Mouse (Mus musculus): ENCODE results near the gene Pnpla1. TPM values are rescaled to one million over a fixed set of nuclear protein-coding genes. Genes with fewer than 3 reads are reported as not detected.

Gene Pnpla1
- total and polyA plus RNA-seq, 2 experiments from 2014 or later: 0.08 to 0.10 TPM

- DNase-seq (ENCODE audit: low spot score): peak; percentile 83
- H3K9me3 ChIP-seq (ENCODE audit: low read length): no peaks in the 10 kb centered on the region
- TF ChIP-seq CTCF (IDR thresholded peaks at IDR 0.05; ENCODE audit: low read depth): no peak
- no peaks in the 10 kb centered on the region for H3K36me3 ChIP-seq (ENCODE audit: insufficient read depth, low read length)
- 0 out of 2 replicates have a peak overlapping the region, but pooled peaks have one; percentile 4 for H3K27ac ChIP-seq
- peak overlapping the region; percentile 30; the same call in 1 of the 2 replicates for H3K9ac ChIP-seq (replicated peaks; ENCODE audit: low read length)
- peak overlapping the region; percentile 45 for H3K4me2 ChIP-seq (ENCODE audit: low read depth, low read length)
- ATAC-seq: peak; percentile 53; the same call in 1 of the 2 replicates
- H3K27me3 ChIP-seq (ENCODE audit: insufficient read depth, low read length): no peaks in the 10 kb centered on the region
- 0 out of 2 replicates have a peak, but pooled peaks cover 3% of the 10 kb centered on the region for H3K4me1 ChIP-seq (ENCODE audit: insufficient read depth, low read length)
- peak overlapping the region; percentile 16 for H3K4me3 ChIP-seq (ENCODE audit: low read length)
- 5% methylated on average over 12 of the region's 12 CpGs for WGBS
Measured at GRCm38 (mm10) chr17:28882316-28882715, 24.1 kb downstream of the Pnpla1 start.

GRCm38 (mm10) chr17:28882810-28883209, 24.6 kb downstream of the Pnpla1 start:
- no peaks in the 10 kb centered on the region for H3K27me3 ChIP-seq (ENCODE audit: insufficient read depth, low read length)
- 0 out of 2 replicates have a peak, but pooled peaks cover 3% of the 10 kb centered on the region for H3K4me1 ChIP-seq (ENCODE audit: insufficient read depth, low read length)
- no peak for DNase-seq (ENCODE audit: low spot score)
- no peak overlapping the region for H3K9ac ChIP-seq (replicated peaks; ENCODE audit: low read length)
- TF ChIP-seq CTCF (IDR thresholded peaks at IDR 0.05; ENCODE audit: low read depth): peak; percentile 34; the same call in 1 of the 2 replicates
- no peaks in the 10 kb centered on the region for H3K36me3 ChIP-seq (ENCODE audit: insufficient read depth, low read length)
- peak overlapping the region; percentile 45; the same call in 1 of the 2 replicates for H3K4me2 ChIP-seq (ENCODE audit: low read depth, low read length)
- H3K27ac ChIP-seq: no peak overlapping the region
- WGBS: 53% methylated on average over 8 of the region's 8 CpGs
- no peaks in the 10 kb centered on the region for H3K9me3 ChIP-seq (ENCODE audit: low read length)
- ATAC-seq: no peak
- no peak overlapping the region for H3K4me3 ChIP-seq (ENCODE audit: low read length)

GRCm38 (mm10) chr17:28883941-28884516, 25.8 kb downstream of the Pnpla1 start:
- Histone ChIP-seq H3K4me2 (ENCODE audit: low read depth, low read length) (no peak overlapping the region), H3K27me3 (ENCODE audit: insufficient read depth, low read length) (no peaks in the 10 kb centered on the region), H3K9ac (replicated peaks; ENCODE audit: low read length) (no peak overlapping the region), H3K9me3 (ENCODE audit: low read length) (0 out of 2 replicates have a peak, but pooled peaks cover 3% of the 10 kb centered on the region), H3K4me1 (ENCODE audit: insufficient read depth, low read length) (0 out of 2 replicates have a peak, but pooled peaks cover 3% of the 10 kb centered on the region), H3K27ac (no peak overlapping the region), H3K36me3 (ENCODE audit: insufficient read depth, low read length) (no peaks in the 10 kb centered on the region), H3K4me3 (ENCODE audit: low read length) (no peak overlapping the region)
- whole genome bisulfite sequencing: 72% methylated on average over 10 of the region's 10 CpGs
- TF ChIP-seq CTCF (IDR thresholded peaks at IDR 0.05; ENCODE audit: low read depth): no peak
- ATAC-seq (no peak), DNase-seq (ENCODE audit: low spot score) (no peak)

GRCm38 (mm10) chr17:28885231-28885630, 27.0 kb downstream of the Pnpla1 start:
- no peak overlapping the region for H3K4me2 ChIP-seq (ENCODE audit: low read depth, low read length)
- 0 out of 2 replicates have a peak, but pooled peaks cover 3% of the 10 kb centered on the region for H3K9me3 ChIP-seq (ENCODE audit: low read length)
- TF ChIP-seq CTCF (IDR thresholded peaks at IDR 0.05; ENCODE audit: low read depth): no peak
- no peaks in the 10 kb centered on the region for H3K36me3 ChIP-seq (ENCODE audit: insufficient read depth, low read length)
- no peak overlapping the region for H3K9ac ChIP-seq (replicated peaks; ENCODE audit: low read length)
- 84% methylated on average over 8 of the region's 8 CpGs for WGBS
- H3K27me3 ChIP-seq (ENCODE audit: insufficient read depth, low read length): no peaks in the 10 kb centered on the region
- H3K4me1 ChIP-seq (ENCODE audit: insufficient read depth, low read length): 0 out of 2 replicates have a peak, but pooled peaks cover under 1% of the 10 kb centered on the region
- no peak for ATAC-seq
- DNase-seq (ENCODE audit: low spot score): no peak
- H3K4me3 ChIP-seq (ENCODE audit: low read length): no peak overlapping the region
- no peak overlapping the region for H3K27ac ChIP-seq

GRCm38 (mm10) chr17:28886266-28886665, 28.1 kb downstream of the Pnpla1 start:
- Histone ChIP-seq H3K4me1 (ENCODE audit: insufficient read depth, low read length) (no peaks in the 10 kb centered on the region), H3K27me3 (ENCODE audit: insufficient read depth, low read length) (no peaks in the 10 kb centered on the region), H3K27ac (no peak overlapping the region), H3K9ac (replicated peaks; ENCODE audit: low read length) (no peak overlapping the region), H3K36me3 (ENCODE audit: insufficient read depth, low read length) (no peaks in the 10 kb centered on the region), H3K9me3 (ENCODE audit: low read length) (0 out of 2 replicates have a peak, but pooled peaks cover 3% of the 10 kb centered on the region), H3K4me3 (ENCODE audit: low read length) (no peak overlapping the region), H3K4me2 (ENCODE audit: low read depth, low read length) (no peak overlapping the region)
- no peak for TF ChIP-seq CTCF (IDR thresholded peaks at IDR 0.05; ENCODE audit: low read depth)
- DNase-seq (ENCODE audit: low spot score): no peak
- no peak for ATAC-seq
- WGBS: 79% methylated on average over 8 of the region's 8 CpGs

- no peak overlapping the region for H3K27ac ChIP-seq
- WGBS: 90% methylated on average over 11 of the region's 11 CpGs
- no peak for ATAC-seq
- TF ChIP-seq CTCF (IDR thresholded peaks at IDR 0.05; ENCODE audit: low read depth): no peak
- no peak overlapping the region for H3K4me3 ChIP-seq (ENCODE audit: low read length)
- H3K27me3 ChIP-seq (ENCODE audit: insufficient read depth, low read length): no peaks in the 10 kb centered on the region
- no peaks in the 10 kb centered on the region for H3K4me1 ChIP-seq (ENCODE audit: insufficient read depth, low read length)
- DNase-seq (ENCODE audit: low spot score): no peak
- no peaks in the 10 kb centered on the region for H3K9me3 ChIP-seq (ENCODE audit: low read length)
- H3K9ac ChIP-seq (replicated peaks; ENCODE audit: low read length): no peak overlapping the region
- no peaks in the 10 kb centered on the region for H3K36me3 ChIP-seq (ENCODE audit: insufficient read depth, low read length)
- no peak overlapping the region for H3K4me2 ChIP-seq (ENCODE audit: low read depth, low read length)
Measured at GRCm38 (mm10) chr17:28894050-28894767, 36.0 kb downstream of the Pnpla1 start.
